Mouse (Mus musculus): ENCODE data around the gene Atp4a. TPM values are rescaled to one million over a fixed set of nuclear protein-coding genes. Genes with fewer than 3 reads are reported as not detected.

Atp4a gene
- 1 to 10 TPM; 2.8 to 3.6 TPM for total RNA-seq (2021)
- long read RNA-seq, experiment 1, partial matches to known transcripts = 1 of 2 reads
- long read RNA-seq, experiment 1, other reads (novel, unspliced or antisense) = 1 of 2 reads
- long read RNA-seq, experiment 2, partial matches to known transcripts = 2 of 6 reads
- long read RNA-seq, experiment 2, other reads (novel, unspliced or antisense) = 2 of 6 reads

DNA sequence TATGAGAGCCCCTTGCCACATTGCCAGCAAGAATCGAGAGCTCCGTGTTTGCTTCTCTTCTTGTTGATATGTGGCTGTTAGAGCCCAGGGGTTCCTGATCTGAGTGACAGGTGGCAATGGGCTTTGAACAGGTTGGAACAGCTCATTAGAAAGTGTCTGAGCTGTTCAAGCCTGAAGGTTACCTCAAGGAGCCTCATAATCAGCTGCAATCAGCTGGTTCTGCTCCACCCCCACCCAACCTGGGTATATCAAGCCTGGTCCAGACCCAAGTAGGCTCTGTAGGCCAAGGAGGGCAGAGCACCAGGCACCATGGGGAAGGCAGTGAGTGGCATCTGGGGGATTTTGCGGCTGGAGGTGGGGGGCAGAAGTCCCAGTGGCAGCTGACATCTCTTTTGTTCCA is at the start of gene Atp4a:
Gene Atp4a (plus strand): TSS at position 268 of the 400 bp plus-strand sequence.
- DNase-seq (ENCODE audit: low spot score in 2 of 2) = no peak

GRCm38 (mm10) chr7:30664529-30665200 is 47.3 kb upstream of the Atp4a start, which contains the start of gene Haus5:
TSS of gene Haus5 (minus strand) at chr7:30664994.
- peak; percentile 76 to 83 for DNase-seq (ENCODE audit: low spot score in 2 of 2)

DNA sequence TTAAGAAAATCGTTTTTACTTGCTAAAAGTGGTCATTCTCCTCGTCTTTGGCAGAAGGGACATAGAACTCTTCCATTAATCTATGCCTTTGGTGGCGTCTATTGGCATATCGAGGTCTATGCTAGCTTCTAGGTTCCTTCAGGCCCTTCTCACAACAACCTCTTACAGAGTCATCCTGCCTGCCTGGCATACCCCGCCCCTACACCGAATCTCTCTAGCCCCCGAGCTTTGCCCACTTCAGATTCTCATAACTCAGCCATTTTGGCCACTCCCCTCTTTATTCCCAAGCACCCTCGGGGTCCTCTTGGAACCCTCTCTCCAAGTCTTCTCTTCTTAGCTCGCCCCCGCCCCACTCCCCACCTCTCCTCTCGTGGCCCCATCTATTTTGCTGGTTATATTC is 46.7 kb upstream of the Atp4a start:
- DNase-seq (ENCODE audit: low spot score in 2 of 2) = no peak

- no peak for DNase-seq (ENCODE audit: low spot score in 2 of 2)
Observed at GRCm38 (mm10) chr7:30669229-30669628, 42.8 kb upstream of the Atp4a start.

GRCm38 (mm10) chr7:30671480-30671879 is 40.5 kb upstream of the Atp4a start, which contains the start of gene Pmis2:
TSS of gene Pmis2 (minus strand) at chr7:30671605.
- DNase-seq (ENCODE audit: low spot score in 2 of 2) = no peak

DNA sequence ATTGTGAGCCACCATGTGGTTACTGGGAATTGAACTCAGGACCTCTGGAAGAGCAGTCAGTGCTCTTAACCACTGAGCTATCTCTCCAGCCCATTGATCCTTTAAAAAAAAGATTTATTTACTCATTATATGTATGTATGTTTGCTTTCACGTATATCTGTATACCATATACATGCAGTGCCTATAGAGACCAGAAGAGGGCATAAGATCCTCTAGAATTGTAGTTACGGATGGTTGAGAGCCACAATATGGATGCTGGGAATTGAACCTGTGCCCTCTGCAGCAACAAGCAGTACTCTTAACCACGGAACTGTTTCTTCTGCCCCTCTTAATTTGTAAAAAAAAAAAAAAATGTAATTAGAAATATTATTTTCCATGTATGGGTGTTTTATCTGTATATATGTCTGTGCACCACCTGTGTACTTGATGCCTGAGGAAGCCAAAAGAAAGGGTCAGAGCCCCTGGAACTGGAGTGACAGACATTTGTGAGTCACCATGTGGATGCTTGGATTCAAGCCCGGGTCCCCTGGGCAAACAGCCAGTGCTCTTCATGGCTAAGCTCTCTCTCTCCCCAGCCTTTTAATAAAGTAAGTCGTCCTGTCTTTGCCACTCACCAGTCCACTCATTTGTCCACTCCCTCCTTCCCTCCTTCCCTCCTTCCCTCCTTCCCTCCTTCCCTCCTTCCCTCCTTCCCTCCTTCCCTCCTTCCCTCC is 33.6 kb upstream of the Atp4a start:
- peak; percentile 37 to 39 for DNase-seq (ENCODE audit: low spot score in 2 of 2)

GRCm38 (mm10) chr7:30681897-30682296 is 30.1 kb upstream of the Atp4a start:
- no peak for DNase-seq (ENCODE audit: low spot score in 2 of 2)

DNA sequence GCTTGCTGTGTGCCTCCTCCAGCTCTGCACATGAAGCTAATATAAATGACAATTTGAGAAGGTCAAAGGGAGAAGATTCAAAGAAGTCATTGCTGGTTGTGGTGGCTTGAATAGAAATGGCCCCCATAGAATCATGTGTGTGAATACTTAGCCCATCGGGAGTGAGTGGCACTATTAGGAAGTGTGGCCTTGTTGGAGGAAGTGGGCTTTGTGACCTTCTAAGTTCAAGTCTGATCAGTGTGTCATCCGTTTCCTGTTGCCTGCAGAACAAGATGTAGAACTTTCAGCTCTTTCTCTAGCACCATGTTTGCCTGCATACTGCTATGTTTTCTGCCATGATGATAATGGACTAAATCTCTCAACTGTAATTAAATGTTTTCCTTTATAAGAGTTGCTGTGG is 28.6 kb upstream of the Atp4a start:
- DNase-seq (ENCODE audit: low spot score in 2 of 2) = no peak

- no peak for DNase-seq (ENCODE audit: low spot score in 2 of 2)
Observed at GRCm38 (mm10) chr7:30688325-30688724, 23.7 kb upstream of the Atp4a start.

- no peak for DNase-seq (ENCODE audit: low spot score in 2 of 2)
Observed at GRCm38 (mm10) chr7:30698101-30698500, 13.9 kb upstream of the Atp4a start.

GRCm38 (mm10) chr7:30698589-30698988 is 13.4 kb upstream of the Atp4a start, which contains the start of gene 2200002J24Rik:
TSS of gene 2200002J24Rik (plus strand) at chr7:30698926.
- peak; percentile 40 to 62 for DNase-seq (ENCODE audit: low spot score in 2 of 2)

DNA sequence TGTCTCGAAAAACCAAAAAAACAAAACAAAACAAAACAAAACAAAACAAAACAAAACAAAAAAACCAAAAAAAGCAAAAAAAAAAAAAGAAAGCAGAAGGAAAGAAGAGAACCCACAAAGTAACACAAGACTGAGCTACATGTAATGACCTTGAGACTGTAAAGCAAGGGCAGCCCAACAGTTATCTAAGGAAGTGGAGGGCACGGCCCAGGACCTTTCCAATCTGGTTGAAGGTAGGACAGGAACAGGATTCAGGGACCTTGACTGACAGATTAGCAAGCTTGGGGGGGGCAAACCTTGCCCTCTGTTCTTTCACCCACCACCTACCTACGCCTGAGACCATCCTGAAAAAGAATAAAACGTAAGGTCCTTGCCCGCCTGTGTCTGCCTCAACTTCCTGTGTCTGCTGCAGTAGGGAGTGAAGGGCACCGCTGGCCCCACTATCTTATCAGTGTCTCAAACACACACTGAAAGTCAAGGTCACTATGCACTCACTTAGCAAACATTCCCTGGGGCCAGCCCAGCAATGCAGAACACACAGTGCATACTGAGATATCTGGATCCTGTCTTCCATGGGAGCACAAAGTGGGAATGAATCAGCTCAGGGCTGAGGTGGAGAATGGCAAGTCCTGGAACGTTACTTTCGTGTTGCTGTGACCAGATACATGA is 5.7 kb upstream of the Atp4a start:
- no peak for DNase-seq (ENCODE audit: low spot score in 2 of 2)

GRCm38 (mm10) chr7:30707441-30707840 is 4.6 kb upstream of the Atp4a start:
- DNase-seq (ENCODE audit: low spot score in 2 of 2) = no peak

DNA sequence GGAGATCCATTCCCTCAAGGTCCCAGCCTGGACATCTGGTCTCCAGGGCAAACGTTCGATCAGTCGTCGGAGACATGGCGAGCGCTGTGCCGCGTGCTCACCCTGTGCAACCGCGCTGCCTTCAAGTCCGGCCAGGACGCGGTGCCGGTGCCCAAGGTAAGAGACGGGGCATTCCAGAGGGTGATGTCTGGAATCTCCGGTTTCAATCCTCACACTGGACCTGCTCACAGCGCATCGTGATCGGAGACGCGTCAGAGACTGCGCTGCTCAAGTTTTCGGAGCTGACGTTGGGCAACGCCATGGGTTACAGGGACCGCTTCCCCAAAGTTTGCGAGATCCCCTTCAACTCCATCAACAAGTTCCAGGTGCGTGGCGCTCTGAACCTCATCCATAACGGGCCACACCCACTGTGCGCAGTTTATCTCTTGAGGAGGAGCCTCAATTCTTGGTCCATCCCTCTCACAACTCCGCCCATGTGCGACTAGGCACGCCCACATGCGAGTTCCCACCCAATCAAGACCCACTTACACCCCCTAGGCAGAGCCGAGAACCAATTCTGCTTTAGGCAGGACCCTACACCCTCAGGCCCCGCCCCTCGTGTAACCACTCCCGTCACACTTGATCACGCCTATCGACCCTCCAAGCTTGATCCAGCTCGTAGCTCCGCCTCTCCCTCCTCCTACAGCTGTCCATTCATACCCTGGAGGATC is 5.2 kb downstream of the Atp4a start:
- DNase-seq (ENCODE audit: low spot score in 2 of 2) = peak; percentile 45 to 72

GRCm38 (mm10) chr7:30717716-30718046 is 5.7 kb downstream of the Atp4a start:
- DNase-seq (ENCODE audit: low spot score in 2 of 2) = no peak

- DNase-seq (ENCODE audit: low spot score in 2 of 2) = no peak
Observed at GRCm38 (mm10) chr7:30719669-30720068, 7.7 kb downstream of the Atp4a start.

DNA sequence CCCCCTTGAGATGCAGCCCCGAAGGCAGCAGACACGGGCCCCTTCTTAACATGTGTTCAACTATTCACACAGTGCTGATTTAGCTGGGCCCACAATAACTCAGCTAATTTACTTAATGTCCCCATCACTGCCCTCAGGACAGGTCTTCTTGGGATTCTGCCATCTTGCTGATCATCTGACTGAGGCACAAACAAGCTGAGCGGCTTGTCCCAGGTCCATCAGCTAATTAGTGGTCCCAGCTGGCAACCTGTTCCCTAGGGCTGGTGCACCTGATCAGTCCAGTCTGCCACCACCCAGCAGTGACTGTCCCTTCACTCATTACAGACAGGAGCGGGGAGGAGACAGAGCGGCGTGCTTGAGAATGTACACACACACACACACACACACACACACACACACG is 9.3 kb downstream of the Atp4a start:
- DNase-seq (ENCODE audit: low spot score in 2 of 2) = no peak

DNA sequence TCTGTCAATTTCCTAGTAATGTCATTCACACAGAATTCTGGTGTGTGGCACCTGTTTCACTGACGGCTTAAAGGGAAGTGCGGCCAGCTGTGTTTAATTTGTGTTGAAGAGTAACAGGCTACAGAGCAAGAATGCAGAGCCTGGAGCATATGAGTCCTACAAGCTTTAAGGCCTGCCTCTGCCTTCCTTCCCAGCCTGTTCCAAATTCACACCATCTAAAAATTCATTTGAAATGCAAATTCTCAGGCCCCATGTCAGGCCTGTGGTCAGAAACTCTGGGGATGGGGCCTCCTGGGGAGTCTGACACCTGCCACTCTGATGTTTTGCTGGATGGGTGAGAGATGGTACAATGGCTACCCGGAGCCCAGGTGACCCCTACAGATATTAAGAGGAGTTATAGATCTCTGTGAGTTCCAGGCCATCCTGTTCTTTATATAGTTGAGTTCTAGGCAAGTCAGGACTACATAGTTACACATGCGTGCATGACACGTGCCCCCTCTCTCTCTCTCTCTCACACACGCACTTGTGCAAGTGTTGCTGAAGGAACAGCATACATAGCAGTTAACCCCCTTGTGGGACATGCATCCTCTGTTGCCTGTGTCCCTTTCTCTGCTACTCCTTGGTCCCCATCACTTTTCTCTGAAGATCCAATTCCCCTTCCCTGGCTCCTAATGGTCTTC is 11.4 kb downstream of the Atp4a start:
- DNase-seq (ENCODE audit: low spot score in 2 of 2) = no peak

GRCm38 (mm10) chr7:30728214-30728613 is 16.2 kb downstream of the Atp4a start:
- no peak for DNase-seq (ENCODE audit: low spot score in 2 of 2)

DNA sequence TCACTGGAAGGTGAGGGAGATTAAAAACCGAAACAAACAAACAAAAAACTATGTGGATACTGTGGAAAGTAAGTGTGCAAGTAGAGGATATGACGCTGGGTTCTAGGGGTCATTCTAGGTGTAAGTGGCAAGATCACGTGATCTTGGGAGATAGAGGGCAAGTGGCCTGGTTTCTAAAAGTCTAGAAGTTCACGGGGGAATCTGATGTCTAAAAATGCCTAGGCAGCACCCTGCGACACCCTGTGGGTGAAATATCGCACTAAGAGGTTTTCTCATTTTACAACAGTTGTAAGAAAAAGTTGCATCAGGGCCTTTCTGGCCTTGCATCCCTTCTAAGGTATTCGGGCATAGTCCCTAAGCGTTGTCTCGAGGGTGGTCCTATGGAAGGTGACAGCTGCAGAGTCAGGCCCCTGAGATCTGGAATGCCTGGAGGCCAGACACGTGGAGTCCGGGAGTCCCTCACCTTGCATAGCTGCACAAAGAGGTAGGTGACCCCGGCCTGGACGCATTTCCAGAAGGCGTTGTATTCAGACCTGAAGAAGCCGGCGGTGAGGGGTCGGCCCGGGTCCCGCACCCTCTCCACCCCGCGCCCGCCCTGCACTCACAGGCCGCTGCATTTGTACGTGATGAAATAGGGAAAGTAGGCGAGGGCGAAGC is 16.9 kb downstream of the Atp4a start:
- no peak for DNase-seq (ENCODE audit: low spot score in 2 of 2)

Data from adrenal gland, postnatal 4 days (tissue).